Mouse (Mus musculus): ENCODE results near the gene Mcm9.
"Not testable (repeated sequence)": the region's sequence is repeated elsewhere in the genome, so short reads cannot be mapped to it uniquely, and the experiment has no call there.

GRCm38 (mm10) chr10:53495349-53495748, 134.9 kb downstream of the Mcm9 start:
- TF ChIP-seq POLR2A (IDR thresholded peaks at IDR 0.05; ENCODE audit: borderline replicate concordance, extremely low read depth, low read depth, low read length); CTCF (IDR thresholded peaks at IDR 0.05; ENCODE audit: insufficient read depth, low read length): not testable (repeated sequence)
